Mouse (Mus musculus) megakaryocyte, embryonic 14.5 days (primary cell): ENCODE results near the gene Clec16a. TPM values are rescaled to one million over a fixed set of nuclear protein-coding genes. Genes with fewer than 3 reads are reported as not detected.

Source experiments
- H3K27me3 ChIP-seq: replicated peaks from 2 replicates; pipeline ENCODE3; 2012; ENCODE audit warnings: inconsistent platforms
- H3K36me3 ChIP-seq: replicated peaks from 2 replicates; pipeline ENCODE3; 2012; ENCODE audit warnings: low read length, inconsistent platforms, mixed read lengths
- H3K4me1 ChIP-seq: 2 replicates; pipeline ENCODE4 v1.6.1; 2012; ENCODE audit warnings: inconsistent platforms
- H3K4me3 ChIP-seq: replicated peaks from 2 replicates; pipeline ENCODE3; 2012; ENCODE audit warnings: moderate library complexity, mild to moderate bottlenecking, inconsistent platforms
- H3K9me3 ChIP-seq: 2 replicates; pipeline ENCODE4 v1.6.1; 2012; ENCODE audit warnings: inconsistent platforms
- FLI1 ChIP-seq: IDR thresholded peaks from 2 replicates; pipeline ENCODE4 v1.6.1; 2012; ENCODE audit warnings: low read length, inconsistent platforms, mixed read lengths
- GATA1 ChIP-seq: IDR thresholded peaks from 3 replicates; pipeline ENCODE4 v1.6.1; 2012; ENCODE audit warnings: mixed read lengths, low read length, inconsistent platforms, borderline replicate concordance
- polyA plus RNA-seq: library from polyadenylated mRNA; stranded (reverse); fragments of >175 nt; gene quantifications from 2 replicates; pipeline ENCODE4 v1.2.3, GENCODE M21; 2012; ENCODE audit warnings: low replicate concordance; ENCODE audit not compliant: insufficient read depth

The Clec16a gene
- polyA plus RNA-seq, 1 experiment, result 10.4 TPM

GRCm38 (mm10) chr16:10764323-10764722 lies 219.2 kb downstream of the Clec16a start:
- Histone ChIP-seq H3K4me3 (no peak overlapping the region), H3K4me1 (peaks cover 91% of the 10 kb centered on the region), H3K9me3 (no peaks in the 10 kb centered on the region), H3K36me3 (no peaks in the 10 kb centered on the region), H3K27me3 (peaks cover 17% of the 10 kb centered on the region)
- TF ChIP-seq GATA1 (no peak), FLI1 (no peak)

- H3K9me3 ChIP-seq, result no peaks in the 10 kb centered on the region
- H3K4me3 ChIP-seq, result no peak overlapping the region
- H3K27me3 ChIP-seq, result peaks cover under 1% of the 10 kb centered on the region
- no peak for TF ChIP-seq FLI1
- TF ChIP-seq GATA1, result no peak
- no peaks in the 10 kb centered on the region for H3K36me3 ChIP-seq
- H3K4me1 ChIP-seq, result peaks cover 91% of the 10 kb centered on the region
These were observed 222.0 kb downstream of the Clec16a start for GRCm38 (mm10) chr16:10767158-10767557.

GRCm38 (mm10) chr16:10768821-10769220 lies 223.7 kb downstream of the Clec16a start:
- Histone ChIP-seq H3K27me3 (no peaks in the 10 kb centered on the region), H3K4me1 (peaks cover 90% of the 10 kb centered on the region), H3K9me3 (no peaks in the 10 kb centered on the region), H3K36me3 (no peaks in the 10 kb centered on the region), H3K4me3 (peak overlapping the region; percentile 75)
- TF ChIP-seq GATA1 (no peak), FLI1 (no peak)

- peaks cover 90% of the 10 kb centered on the region for H3K4me1 ChIP-seq
These were observed 224.5 kb downstream of the Clec16a start for GRCm38 (mm10) chr16:10769661-10770060.

GRCm38 (mm10) chr16:10770531-10771325 lies 225.6 kb downstream of the Clec16a start:
- H3K9me3 ChIP-seq, result no peaks in the 10 kb centered on the region
- TF ChIP-seq GATA1 (no peak), FLI1 (no peak)
- peaks cover 90% of the 10 kb centered on the region for H3K4me1 ChIP-seq
- no peaks in the 10 kb centered on the region for H3K27me3 ChIP-seq
- H3K36me3 ChIP-seq, result no peaks in the 10 kb centered on the region
- no peak overlapping the region for H3K4me3 ChIP-seq

More at GRCm38 (mm10) chr16:10769661-10770060, 224.5 kb downstream of the Clec16a start:
- peak overlapping the region; percentile 76 for H3K4me3 ChIP-seq
- TF ChIP-seq FLI1, result no peak
- H3K27me3 ChIP-seq, result no peaks in the 10 kb centered on the region
- no peaks in the 10 kb centered on the region for H3K9me3 ChIP-seq
- H3K36me3 ChIP-seq, result no peaks in the 10 kb centered on the region

- Histone ChIP-seq H3K36me3 (no peaks in the 10 kb centered on the region), H3K4me3 (peak overlapping the region; percentile 69), H3K9me3 (no peaks in the 10 kb centered on the region), H3K27me3 (peaks cover 1% of the 10 kb centered on the region), H3K4me1 (peaks cover 96% of the 10 kb centered on the region)
- TF ChIP-seq GATA1 (no peak), FLI1 (no peak)
These were observed 226.8 kb downstream of the Clec16a start for GRCm38 (mm10) chr16:10771769-10772510.

GRCm38 (mm10) chr16:10773543-10773942 lies 228.4 kb downstream of the Clec16a start:
- Histone ChIP-seq H3K9me3 (no peaks in the 10 kb centered on the region), H3K4me1 (peaks cover 95% of the 10 kb centered on the region), H3K27me3 (peaks cover 12% of the 10 kb centered on the region), H3K4me3 (peak overlapping the region; percentile 15), H3K36me3 (no peaks in the 10 kb centered on the region)
- no peak for TF ChIP-seq FLI1
- no peak for TF ChIP-seq GATA1

- peaks cover 14% of the 10 kb centered on the region for H3K27me3 ChIP-seq
- TF ChIP-seq FLI1 (no peak), GATA1 (no peak)
- H3K36me3 ChIP-seq, result peaks cover 3% of the 10 kb centered on the region
- peaks cover 87% of the 10 kb centered on the region for H3K4me1 ChIP-seq
- no peaks in the 10 kb centered on the region for H3K9me3 ChIP-seq
- H3K4me3 ChIP-seq, result peak overlapping the region; percentile 73
These were observed 229.6 kb downstream of the Clec16a start for GRCm38 (mm10) chr16:10774726-10775125.

- Histone ChIP-seq H3K4me3 (no peak overlapping the region), H3K4me1 (peaks cover 84% of the 10 kb centered on the region), H3K27me3 (peaks cover 21% of the 10 kb centered on the region), H3K9me3 (no peaks in the 10 kb centered on the region), H3K36me3 (peaks cover 15% of the 10 kb centered on the region)
- no peak for TF ChIP-seq FLI1
These were observed 231.2 kb downstream of the Clec16a start for GRCm38 (mm10) chr16:10776322-10776721.

- Histone ChIP-seq H3K4me1 (peaks cover 84% of the 10 kb centered on the region), H3K36me3 (peaks cover 25% of the 10 kb centered on the region), H3K4me3 (no peak overlapping the region), H3K27me3 (peaks cover 26% of the 10 kb centered on the region), H3K9me3 (no peaks in the 10 kb centered on the region)
- TF ChIP-seq GATA1 (no peak), FLI1 (no peak)
These were observed 232.5 kb downstream of the Clec16a start for GRCm38 (mm10) chr16:10777579-10778160.
